ENCODE assay signal across 25 mouse cellular contexts in genomic region chr13:37288993-37289392, GRCm38 (mm10).
"Had no signal": no experiment of that assay in that cellular context is flagged by ENCODE, and none has a peak within 500 bp of the region (broad histone marks: within the 10 kb centered on the region; RNA-seq: fewer than 3 reads in every experiment).

No protein-coding gene starts in this region.

- H3K4me1 ChIP-seq: heart, embryonic 13.5 days; heart, embryonic 15.5 days; hindbrain, embryonic 13.5 days; hindbrain, embryonic 15.5 days; kidney, embryonic 15.5 days; limb, embryonic 12.5 days had no signal

- H3K27ac ChIP-seq: gastrocnemius, adult 2 months; heart, embryonic 13.5 days; heart, embryonic 15.5 days; hindbrain, embryonic 13.5 days; hindbrain, embryonic 15.5 days; hindbrain, postnatal 0 days; kidney, embryonic 15.5 days; kidney, postnatal 0 days; limb, embryonic 12.5 days had no signal

- H3K4me2 ChIP-seq: heart, embryonic 11.5 days; heart, embryonic 13.5 days; heart, embryonic 15.5 days; hindbrain, embryonic 13.5 days; hindbrain, embryonic 15.5 days; kidney, embryonic 15.5 days; limb, embryonic 12.5 days had no signal

- H3K9me3 ChIP-seq: heart, embryonic 13.5 days; heart, embryonic 15.5 days; hindbrain, embryonic 15.5 days; kidney, embryonic 15.5 days had no signal

- DNase-seq: gastrocnemius, adult 2 months; gastrocnemius, postnatal 10 days; gastrocnemius, postnatal 25 days; heart, adult 18-20 months; heart, postnatal 14 days; heart, postnatal 36 days; kidney, adult 11 months; kidney, adult 2 months; kidney, adult 9 months; kidney, postnatal 14 days; kidney, postnatal 36 days; layer of hippocampus, adult 9-11 months; layer of hippocampus, postnatal 36 days; left cerebral cortex, postnatal 4 days had no signal

- H3K9ac ChIP-seq: heart, embryonic 13.5 days; heart, embryonic 15.5 days; hindbrain, embryonic 13.5 days; hindbrain, embryonic 15.5 days; kidney, embryonic 15.5 days; limb, embryonic 12.5 days had no signal

- H3K36me3 ChIP-seq: heart, embryonic 13.5 days; heart, embryonic 15.5 days; hindbrain, embryonic 13.5 days; hindbrain, embryonic 15.5 days; kidney, embryonic 15.5 days; limb, embryonic 12.5 days had no signal

- ATAC-seq: forebrain, embryonic 16.5 days; hindbrain, postnatal 0 days; intestine, embryonic 16.5 days had no signal

- H3K27me3 ChIP-seq: heart, embryonic 13.5 days; heart, embryonic 15.5 days; hindbrain, embryonic 13.5 days; hindbrain, embryonic 15.5 days; kidney, embryonic 15.5 days; limb, embryonic 12.5 days had no signal

- H3K4me3 ChIP-seq: gastrocnemius, adult 2 months; heart, embryonic 13.5 days; heart, embryonic 15.5 days; hindbrain, embryonic 13.5 days; hindbrain, embryonic 15.5 days; kidney, embryonic 15.5 days; limb, embryonic 12.5 days had no signal
